Mouse (Mus musculus) 416B (cell line): Measurements from ENCODE around the gene Lrrc4c.
A peak's percentile ranks its signal among the peaks of the same experiment; 100 is the strongest.

Experiments used
- DNase-seq: peaks from one replicate; pipeline ENCODE4 v3.0.0; 2011; ENCODE audit warnings: low read depth

Gene Lrrc4c

DNA sequence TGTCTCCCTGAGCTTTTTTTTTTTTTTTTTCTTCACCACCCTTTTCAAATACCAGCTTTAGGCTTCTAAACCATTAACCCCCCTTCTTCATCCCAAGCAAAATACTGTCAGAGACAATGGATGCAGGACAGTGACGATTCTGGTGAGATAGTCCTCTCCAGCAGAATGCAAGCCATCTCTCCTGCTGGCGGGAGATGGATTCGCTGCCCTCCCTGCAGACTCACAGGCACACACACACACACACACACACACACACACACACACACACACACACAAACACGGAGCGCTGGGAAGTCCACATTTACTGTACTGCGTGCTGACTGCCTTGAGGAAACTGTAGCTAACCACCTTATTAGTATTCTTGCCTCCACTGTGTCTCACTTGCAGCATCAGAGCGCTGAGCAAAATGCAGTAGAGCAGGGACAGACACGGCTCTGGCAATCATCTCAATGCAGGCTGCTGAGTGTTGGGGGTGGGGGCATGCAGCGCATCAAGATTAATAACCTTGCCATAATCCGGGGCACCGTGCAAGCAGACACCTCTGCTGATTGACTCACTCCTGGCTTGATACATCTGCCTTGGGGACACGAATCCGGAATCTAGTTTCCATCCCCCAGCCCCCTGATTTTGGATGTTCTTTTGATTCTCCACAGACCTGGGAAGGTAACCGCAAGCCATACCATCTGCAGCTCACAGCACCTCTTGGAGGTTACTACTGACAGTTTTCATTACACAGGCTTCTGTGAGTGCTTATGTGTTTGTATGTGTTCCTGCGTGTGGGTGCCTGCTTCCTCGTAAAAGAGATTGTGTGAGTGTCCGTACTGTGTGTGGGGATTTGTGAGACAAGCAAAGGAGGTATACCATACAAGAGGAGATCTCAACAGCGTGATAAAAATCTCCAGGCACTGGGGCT, at the start of gene Lrrc4c:
Gene Lrrc4c (plus strand): TSS at position 783 of the 913 bp plus-strand sequence.
- DNase-seq, result no peak

DNA sequence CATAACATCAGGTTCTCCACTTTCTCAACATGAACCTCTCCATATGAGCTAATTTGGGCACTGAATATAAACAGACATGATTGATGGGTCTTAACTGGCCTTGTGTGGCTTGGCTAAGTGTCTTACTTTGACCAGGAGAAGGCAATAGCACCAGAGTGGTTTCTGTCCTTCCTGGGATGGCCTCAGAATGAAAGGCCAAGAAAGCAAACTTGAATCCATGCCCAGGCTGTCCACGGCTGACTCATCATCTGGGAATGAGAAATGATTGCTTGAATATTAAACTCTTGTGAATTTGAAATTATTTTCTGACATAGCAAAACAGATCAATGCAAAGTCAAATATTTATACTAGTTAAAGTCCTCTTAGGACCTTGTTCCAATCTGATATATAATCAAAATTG, 42.9 kb upstream of the Lrrc4c start:
- no peak for DNase-seq

DNA sequence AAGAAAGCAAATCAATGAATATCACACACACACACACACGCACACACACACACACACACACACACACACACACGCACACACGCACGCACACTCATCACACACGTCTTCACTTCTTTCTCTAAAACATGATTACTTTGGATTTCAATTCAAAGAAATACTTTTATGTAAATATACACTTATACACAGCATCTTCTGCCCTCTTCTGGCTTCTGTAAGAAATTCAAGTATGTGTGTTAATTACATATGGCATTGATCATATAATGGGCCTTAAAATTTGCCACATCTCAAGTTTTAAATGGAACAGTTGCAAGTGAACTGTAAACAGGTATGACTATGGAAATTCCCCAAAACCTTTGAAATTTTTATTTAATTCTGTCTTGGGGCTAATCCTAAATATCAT, 35.0 kb upstream of the Lrrc4c start:
- DNase-seq, result peak; percentile 7

DNA sequence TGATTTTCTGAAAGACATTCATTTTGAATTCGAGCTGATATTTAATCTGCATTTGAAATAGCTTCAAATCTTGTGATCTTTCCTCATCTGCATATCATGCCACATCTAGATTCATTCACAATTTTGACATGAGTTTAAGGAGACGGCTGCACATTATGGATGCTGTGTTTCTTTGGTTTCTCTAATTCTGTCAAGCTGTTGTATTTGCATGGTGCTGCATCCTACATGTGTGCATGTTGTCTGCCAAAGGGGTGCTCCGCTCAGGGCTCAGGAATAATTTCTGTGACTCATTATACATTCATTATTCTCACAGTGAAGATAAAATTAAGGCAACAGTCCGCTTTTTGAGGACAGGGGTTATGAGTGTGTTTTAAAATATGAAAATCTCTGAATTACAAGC, 30.5 kb upstream of the Lrrc4c start:
- DNase-seq, result no peak

DNA sequence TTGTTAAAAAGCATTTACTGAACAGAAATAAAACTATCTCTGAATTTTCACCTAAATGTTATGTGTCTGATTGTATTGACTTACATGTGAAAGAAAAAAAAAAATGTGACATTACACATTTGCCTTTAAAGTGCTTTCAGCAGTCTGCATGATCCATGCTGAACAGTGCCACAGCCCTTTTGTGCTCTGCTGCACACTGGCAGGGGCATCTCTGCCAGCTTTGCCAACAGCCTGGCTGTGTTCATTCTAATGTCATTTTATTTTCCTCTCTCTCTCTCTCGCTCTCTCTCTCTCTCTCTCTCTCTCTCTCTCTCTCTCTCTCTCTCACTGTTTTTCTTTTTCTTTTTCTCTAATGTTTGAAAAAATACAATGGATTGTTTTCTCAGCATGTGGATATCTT, 27.4 kb upstream of the Lrrc4c start:
- DNase-seq, result no peak

DNA sequence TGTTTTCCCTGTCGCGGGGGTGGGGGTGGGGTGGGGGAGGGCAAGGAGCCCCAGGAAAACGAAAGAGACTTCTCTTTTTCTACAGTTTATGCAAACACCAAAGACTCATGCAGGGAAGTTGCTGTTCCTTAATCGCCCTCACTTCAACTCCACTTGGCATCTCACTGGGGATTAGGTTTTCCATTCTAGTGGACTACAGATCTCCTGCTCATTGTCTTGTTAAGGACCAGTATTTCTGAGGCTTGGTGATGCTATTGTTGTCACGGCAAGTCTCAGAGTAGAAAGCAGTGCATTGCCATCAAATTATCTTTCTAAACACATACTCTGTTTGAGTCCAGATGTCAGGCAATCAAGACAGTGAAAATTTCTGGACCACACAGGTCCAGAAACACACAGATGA, 2.9 kb upstream of the Lrrc4c start:
- no peak for DNase-seq

DNA sequence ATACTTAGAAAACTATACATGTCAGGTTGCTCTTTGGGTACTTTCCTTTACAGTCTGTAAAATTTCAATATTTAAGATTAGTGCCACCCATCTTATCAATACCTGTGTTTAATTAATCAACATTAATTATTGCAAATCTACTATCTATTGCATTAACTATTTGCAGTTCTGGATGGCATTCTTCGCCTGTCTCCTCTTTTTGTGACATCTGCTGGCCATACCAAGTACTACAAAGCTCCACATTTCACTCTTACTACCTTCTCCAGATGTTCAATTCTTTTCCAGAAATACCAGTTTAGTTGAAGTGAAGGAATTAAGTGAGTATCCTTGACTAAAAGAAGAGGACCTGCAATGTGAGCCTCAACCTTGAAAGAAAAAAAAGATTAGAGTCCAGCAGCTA, 1.4 kb upstream of the Lrrc4c start:
- DNase-seq, result no peak

DNA sequence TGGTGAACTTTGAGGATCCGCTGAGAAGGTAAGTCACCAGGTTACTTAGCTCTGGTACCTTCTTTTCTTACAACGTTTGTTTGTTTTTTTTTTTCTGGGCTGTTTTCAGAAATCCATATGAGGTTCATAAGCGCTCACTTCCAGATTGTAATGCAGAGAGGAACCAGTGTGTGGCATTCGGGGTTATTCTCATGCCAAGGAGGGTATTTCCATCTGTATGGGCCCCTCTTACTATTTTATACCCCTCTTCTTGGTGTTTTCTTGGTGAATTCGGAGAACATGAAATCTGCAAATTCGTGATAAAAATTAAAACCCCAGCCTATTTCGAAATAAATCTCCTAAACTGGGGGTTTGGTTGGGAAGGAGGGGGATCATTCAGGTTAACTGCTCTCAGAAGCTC, 587 bp downstream of the Lrrc4c start:
- DNase-seq, result no peak

DNA sequence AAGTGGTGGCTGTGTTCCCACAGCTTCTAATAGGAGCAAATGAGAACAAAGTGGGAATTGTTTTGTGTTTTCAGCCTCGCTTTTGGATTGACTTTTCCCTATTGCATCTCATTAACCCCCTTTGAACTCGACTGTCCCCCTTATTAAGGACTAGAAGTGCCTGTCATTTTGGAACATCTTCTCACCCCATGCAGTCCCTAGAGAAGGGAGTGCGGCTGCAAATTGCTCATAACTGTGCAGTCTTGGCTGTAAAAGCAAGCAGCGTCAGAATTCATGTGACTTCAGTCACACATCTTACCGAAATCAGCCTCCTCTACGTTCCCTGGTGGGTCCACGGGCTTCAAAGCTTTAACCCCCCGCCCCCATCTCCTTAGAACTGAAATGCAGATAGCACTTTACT, 1.2 kb downstream of the Lrrc4c start:
- DNase-seq, result no peak

DNA sequence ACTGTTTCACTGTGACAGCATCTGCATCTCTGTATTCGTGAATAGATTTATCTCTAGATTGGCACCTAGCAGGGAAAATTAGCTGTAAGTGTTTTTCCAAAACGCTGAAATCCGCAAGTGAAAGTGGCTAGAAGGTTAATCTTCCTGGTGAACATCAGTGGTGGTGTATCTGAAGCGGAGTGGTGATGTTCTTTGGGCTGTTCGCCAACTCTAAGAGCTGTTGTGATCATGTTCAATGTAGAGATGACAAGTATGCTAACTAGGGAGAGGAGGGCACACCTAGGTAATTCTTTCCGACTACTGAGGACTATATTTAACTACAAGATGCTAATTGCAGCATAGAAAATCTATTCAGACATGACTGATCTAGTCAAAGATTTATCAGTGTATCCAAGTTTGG, 1.7 kb downstream of the Lrrc4c start:
- DNase-seq, result no peak

DNA sequence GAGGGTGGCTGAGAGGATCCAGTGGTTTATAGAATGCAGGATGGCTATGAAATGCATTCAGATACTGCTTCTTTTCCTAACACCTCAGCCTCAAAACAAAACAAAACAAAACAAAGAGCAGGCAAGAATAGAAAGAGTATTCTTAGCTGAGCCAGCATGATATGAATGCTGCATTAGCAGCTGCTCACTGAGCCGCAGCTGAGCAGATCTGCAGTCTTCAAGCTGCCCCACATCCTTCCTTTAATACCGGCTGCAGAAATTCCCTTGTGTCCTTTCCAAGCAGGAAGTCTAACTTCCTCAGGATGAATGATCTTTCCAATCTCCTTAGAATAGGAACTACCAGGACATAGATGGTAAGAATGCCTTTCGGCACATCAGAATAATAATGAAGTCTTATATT, 16.7 kb downstream of the Lrrc4c start:
- no peak for DNase-seq

DNA sequence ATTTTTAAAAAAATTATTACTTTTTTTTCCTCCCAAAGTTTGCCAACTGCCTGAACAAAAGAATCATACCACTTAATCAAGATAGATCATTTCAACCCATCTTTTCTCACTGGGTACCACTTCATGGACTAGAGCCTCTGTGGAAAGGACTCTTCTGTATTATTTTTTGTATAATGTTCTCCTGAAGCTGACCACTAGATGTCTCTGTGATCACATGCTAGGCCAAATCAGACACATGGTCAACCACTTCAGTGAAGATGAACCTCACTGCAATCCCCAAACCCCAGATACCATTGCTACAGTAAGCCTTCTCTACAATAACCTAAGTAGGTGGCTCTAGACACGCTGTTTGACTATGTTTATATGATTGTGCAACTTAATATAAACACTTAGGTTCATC, 19.4 kb downstream of the Lrrc4c start:
- peak; percentile 39 for DNase-seq

DNA sequence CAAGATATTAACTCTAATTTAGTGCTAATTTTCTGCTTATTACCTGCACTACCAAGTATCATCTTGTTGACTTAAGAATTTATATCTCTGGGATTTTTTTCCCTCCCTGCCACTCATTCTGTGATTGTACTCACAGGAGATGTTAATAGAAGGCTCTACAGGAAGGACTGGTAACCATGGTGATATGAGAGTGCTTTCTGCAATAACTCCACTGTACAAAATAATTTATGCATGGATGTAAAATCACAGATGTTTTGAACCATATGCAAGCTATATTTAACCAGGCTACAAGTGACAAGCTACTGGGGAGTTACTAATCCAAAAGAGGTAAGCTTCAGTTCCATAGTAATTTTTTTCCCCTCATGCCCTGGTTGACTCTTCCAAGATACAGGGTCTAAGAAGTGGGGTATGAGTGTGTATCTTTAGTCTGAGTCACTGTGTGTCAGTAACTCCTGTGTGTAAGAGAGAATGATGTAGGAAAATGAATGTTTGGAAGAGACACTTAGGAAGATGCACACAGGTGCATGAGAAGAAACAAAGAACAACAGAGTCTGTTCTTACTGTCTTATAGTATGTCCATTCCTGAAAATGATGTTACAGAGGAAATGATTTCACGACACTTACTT, 83.3 kb downstream of the Lrrc4c start:
- no peak for DNase-seq

DNA sequence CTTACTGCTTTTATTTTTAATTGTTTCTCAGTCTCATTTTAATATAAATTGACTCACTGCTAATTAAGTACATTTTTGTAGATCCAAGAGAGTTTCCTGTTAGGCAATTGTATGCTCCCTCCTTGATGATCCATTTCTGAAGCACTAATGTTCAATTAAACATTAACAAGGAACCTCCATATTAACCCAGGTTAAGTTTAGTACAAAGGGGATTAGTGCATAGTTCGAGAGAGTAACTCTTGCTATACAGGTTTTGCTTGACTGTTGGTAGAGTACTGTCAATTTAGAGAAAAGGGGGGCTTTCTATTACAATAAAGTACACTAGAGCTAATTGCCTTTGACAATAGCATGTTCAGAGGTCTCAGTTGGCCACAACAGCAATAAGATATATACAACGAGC, 84.5 kb downstream of the Lrrc4c start:
- no peak for DNase-seq

DNA sequence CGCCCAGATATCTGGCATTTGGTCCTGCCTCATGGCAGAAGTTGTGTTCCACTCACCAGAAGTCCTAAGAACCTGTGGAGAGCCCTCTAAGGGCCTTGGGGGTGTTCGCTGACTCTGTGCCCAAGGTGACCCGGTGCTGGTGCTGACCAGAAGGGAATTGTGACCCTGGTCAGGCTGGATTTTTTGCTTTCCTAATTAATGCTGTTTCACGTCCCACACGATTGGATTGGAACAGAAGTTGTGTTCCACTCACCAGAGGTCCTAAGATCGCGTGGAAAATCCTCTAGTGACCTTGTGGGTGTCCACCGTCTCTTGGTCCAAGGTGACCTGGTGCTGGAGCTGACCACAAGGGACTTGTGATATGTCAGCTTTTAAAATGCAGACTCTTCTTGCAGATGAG, 88.9 kb downstream of the Lrrc4c start:
- DNase-seq, result no peak

DNA sequence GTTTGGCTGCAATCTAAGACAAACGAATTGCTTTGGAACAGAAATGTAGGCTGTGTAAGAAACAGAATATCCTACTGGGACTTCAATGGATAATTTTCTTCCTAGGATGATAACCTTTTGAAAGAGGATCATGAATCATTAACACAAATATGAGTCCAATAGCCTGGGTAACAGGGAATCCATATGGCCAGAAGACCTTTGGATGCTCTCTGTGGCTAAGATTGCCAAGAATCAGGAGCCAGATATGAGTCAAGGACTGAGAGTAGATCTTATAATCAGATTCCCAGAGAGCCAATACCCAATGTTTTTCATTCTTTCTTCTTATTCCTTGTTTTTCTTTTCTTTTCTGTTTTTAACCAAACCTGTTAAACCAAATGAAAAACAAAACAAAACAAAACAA, 93.2 kb downstream of the Lrrc4c start:
- DNase-seq, result no peak

DNA sequence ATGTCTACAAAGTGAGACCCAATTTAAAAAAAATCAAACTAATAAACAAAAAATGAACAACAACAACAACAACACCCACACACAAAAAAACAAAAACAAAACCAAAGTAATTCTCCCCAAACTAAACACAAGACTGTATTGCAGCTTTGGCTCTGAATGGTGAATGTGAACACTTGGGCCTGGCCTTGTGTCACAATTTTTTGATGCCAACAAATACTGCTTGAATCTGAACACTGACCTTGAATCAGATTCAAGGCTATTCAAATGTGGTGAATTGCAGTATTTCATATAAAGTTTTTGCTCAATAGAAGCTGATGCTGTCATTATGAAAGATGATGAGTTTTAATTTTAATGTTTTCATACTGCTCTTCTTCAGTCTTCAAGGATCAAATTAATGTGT, 143.6 kb downstream of the Lrrc4c start:
- no peak for DNase-seq

DNA sequence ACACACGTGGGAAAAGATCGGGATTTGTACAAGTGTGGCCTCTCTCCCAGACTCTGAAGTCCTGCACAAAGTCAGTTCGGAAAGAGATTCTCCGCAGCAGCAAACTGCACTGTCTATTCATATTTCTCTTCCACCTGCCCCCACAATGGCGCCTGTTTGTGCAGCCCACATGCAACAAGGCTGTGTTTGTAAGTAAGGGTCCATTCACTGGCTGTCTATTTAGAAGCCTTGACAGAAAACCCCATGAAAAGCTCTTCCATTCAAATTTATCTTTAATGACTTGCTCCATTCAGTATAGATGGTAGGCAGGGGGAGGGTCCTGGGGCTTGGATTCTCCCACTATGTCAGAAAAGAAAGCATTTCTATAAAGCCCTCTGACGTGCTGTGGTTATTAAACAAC, 157.7 kb downstream of the Lrrc4c start:
- no peak for DNase-seq

DNA sequence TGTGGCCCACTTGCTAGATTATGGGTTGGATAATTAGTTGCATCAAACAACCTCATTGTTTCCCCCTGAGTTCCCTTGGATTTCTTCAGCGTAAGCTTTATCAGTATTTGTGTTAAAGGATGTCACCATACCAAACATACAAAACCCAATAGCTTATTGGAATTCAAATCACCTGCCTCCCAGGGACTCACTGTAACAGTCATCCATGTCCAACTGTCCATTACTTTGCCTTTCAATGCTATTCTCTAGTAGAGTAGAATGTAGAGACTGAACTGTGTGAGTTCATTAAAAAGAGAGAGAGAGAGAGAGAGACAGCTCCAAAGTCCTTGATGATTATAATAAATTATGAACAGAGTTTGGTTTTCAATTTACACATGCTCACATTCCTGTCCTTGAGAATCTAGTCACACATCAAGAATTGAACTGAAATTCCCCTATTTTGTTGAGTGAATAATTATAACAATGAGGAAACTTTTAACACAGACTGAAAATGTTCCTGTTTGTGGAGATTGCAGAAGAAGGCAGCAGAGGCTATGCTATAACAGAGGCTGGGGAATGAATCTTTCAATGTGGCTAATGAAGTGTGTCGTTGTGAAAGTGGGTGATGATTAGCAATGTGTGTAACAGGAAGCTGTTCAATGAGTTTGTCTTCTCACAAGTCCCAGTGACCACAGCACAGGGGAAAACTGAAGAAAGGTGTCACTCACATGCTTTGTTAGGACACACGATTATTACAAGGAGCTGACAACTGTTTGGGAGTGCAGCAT, 181.3 kb downstream of the Lrrc4c start:
- DNase-seq, result no peak

DNA sequence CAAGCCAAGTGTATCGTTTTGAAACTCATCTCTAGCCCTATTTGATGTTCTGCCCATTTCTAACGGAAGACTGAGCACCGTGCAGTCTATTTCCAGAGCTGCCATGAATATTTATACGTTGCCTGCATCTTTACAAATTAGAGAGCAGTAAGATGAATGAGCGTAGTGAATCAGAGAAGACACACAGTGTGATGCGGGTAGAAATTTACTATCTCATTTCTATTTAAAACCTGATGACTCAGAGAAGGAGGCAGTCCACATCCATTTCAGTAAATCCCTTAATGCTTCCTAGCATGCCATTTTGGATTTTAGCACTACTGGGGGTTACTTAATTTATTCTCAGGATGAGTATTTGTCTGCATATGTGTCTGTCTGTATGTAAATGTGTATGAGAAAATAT, 186.2 kb downstream of the Lrrc4c start:
- no peak for DNase-seq

DNA sequence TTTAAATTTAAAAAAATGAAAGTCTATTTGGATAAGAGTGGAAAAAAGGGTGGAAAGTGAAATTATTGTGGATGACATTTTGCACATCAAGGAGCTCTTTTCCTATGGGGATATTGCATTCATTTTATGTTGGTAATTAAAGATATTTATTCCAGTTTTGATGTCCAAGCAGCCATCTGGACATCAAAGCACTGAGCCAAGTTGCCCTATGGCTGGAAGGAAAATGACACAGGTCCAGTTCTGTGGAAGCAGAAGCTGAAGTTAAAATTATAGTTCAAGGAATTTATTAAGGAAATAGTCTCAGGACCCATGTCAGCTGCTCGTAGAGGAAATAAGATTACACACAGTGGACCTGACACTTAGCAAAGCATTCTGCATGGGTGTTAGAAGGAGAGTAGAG, 187.7 kb downstream of the Lrrc4c start:
- DNase-seq, result no peak

DNA sequence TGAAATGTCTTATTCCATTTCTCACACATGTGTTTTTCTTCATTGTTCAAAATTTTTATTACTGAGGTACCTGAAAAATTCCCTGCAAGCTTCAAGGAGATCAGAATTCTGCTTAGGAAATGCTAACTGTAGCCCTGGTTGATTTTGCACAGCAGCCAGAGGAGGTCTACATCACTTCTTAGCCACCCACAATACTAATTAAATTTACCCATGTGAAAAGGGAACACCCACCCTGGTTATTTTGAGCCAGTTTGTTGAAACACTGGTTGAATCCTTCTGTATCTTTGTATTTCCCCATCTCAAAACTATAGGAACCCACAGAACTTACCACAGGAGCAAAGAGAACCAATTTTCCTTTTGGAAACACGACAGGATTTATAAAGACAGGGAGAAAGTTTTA, 191.0 kb downstream of the Lrrc4c start:
- DNase-seq, result no peak

DNA sequence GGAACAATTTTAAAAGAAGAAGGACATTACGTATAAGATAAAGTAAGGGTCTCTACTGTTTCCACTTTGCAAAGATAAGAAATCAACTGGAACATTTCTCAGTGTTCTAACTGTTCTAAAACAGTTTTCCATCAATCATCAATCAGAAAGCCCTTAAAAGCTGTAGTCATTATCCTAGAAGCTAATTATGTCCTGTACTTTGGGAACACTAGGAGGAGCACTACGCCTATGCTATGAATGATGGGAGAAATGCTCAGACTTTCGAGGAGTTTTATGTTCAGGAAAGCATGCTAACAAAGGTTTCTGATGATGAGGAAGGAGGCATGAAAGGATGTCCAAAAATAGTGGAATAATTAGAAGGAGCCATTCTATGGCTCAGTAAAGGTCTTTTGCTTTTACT, 219.5 kb downstream of the Lrrc4c start:
- no peak for DNase-seq
